Mouse (Mus musculus) ES-E14 (cell line): ENCODE measurements at regions not wholly inside any gene's neighbourhood (a gene's known extent, or its start where the extent isn't known, plus 50 kb on each side); places are given as distances from the start of the nearest gene placed in this dataset.

ENCODE experiments used
- DNase-seq: peaks from one replicate; pipeline ENCODE4 v3.0.0-alpha.2; 2013; ENCODE audit warnings: low read depth, low spot score
- H3K27ac ChIP-seq: 2 replicates; pipeline ENCODE4 v1.5.1; 2012; ENCODE audit warnings: low read depth, mild to moderate bottlenecking, low read length, moderate library complexity, mixed read lengths; ENCODE audit not compliant: poor library complexity, insufficient read depth, severe bottlenecking
- H3K36me3 ChIP-seq: 2 replicates; pipeline ENCODE4 v1.6.1; 2012; ENCODE audit warnings: mild to moderate bottlenecking, low read length, moderate library complexity, mixed read lengths; ENCODE audit not compliant: control insufficient read depth, poor library complexity, insufficient read depth, severe bottlenecking
- H3K4me1 ChIP-seq, 2 experiments: fragments of 150-350 bp in 1 of 2; sonication (generic) in 1 of 2; 2 replicates each; pipeline ENCODE4 v1.6.1; 2012; ENCODE audit warnings: low read length in 2 of 2, mild to moderate bottlenecking in 1 of 2, mixed read lengths in 1 of 2; ENCODE audit not compliant: control insufficient read depth in 2 of 2, insufficient read depth in 2 of 2, poor library complexity in 1 of 2
- H3K4me3 ChIP-seq, 2 experiments: fragments of 150-350 bp in 1 of 2; sonication (generic) in 1 of 2; 2 replicates each; pipeline ENCODE4 v1.5.1; 2012; ENCODE audit warnings: low read length in 2 of 2, low read depth in 1 of 2, mild to moderate bottlenecking in 1 of 2, mixed read lengths in 1 of 2; ENCODE audit not compliant: insufficient read depth in 1 of 2, poor library complexity in 1 of 2, severe bottlenecking in 1 of 2
- H3K9ac ChIP-seq: 2 replicates; pipeline ENCODE4 v1.6.1; 2012; ENCODE audit warnings: low read depth, mild to moderate bottlenecking, low read length, mixed read lengths; ENCODE audit not compliant: poor library complexity, insufficient read depth, severe bottlenecking
- H3K9me3 ChIP-seq: fragments of 150-350 bp; sonication (generic); 2 replicates; pipeline ENCODE4 v1.6.1; 2012; ENCODE audit warnings: low read depth, mild to moderate bottlenecking, low read length; ENCODE audit not compliant: control insufficient read depth, insufficient read depth
- CHD2 ChIP-seq: IDR thresholded peaks from 2 replicates; pipeline ENCODE4 v1.6.1; 2014; ENCODE audit warnings: mild to moderate bottlenecking, low read depth, low read length, inconsistent platforms
- HCFC1 ChIP-seq: IDR thresholded peaks from 2 replicates; pipeline ENCODE4 v1.6.1; 2012; ENCODE audit warnings: low read length, inconsistent platforms, borderline replicate concordance; ENCODE audit not compliant: insufficient read depth
- MAFK ChIP-seq: IDR thresholded peaks from 2 replicates; pipeline ENCODE4 v1.6.1; 2014; ENCODE audit warnings: mild to moderate bottlenecking, low read depth, low read length, inconsistent platforms; ENCODE audit not compliant: insufficient read depth
- ZC3H11A ChIP-seq: IDR thresholded peaks from 2 replicates; pipeline ENCODE4 v1.6.1; 2012; ENCODE audit warnings: low read depth, mild to moderate bottlenecking, inconsistent platforms, low read length, borderline replicate concordance
- ZNF384 ChIP-seq: IDR thresholded peaks from 2 replicates; pipeline ENCODE4 v1.6.1; 2012; ENCODE audit warnings: low read depth, low read length, inconsistent platforms
- in situ Hi-C, 2 experiments: fragments of 600-800 bp; cut with MboI; formaldehyde crosslinking; loops; one replicate each; pipeline ENCODE4 v1.15.1; 2025; ENCODE audit warnings: low sequenced_read_pairs in 2 of 2, inconsistent platforms in 1 of 2; ENCODE audit not compliant: unreplicated experiment in 2 of 2

DNA sequence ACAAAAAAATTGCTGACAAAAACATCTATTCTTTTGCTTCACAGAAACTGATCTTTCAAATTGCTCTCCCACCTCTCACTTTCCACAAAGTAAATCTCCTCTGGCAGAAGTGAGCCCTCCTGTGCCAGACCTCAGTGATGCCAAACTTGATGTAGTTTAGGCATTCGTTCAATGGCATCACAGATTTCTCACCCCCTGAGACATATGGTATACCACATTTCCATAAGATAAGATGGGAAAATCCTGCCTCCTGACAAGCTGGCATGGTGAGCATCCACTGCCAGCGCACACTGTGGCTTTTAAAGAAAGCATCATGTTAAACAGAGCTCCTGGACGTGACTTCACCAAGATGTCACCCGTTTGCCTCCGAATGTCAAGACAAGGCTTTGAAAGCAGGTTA, 2257.2 kb upstream of the Gm7489 start:
- H3K4me1 ChIP-seq, result no peaks in the 10 kb centered on the region
- H3K9ac ChIP-seq, result no peak overlapping the region
- TF ChIP-seq CHD2 (no peak), ZNF384 (no peak), HCFC1 (no peak), MAFK (no peak), ZC3H11A (no peak)
- no peak overlapping the region for H3K4me3 ChIP-seq
- in situ Hi-C loops, result no loop called here
- H3K27ac ChIP-seq, result no peak overlapping the region
- no peaks in the 10 kb centered on the region for H3K9me3 ChIP-seq
- no peak for DNase-seq
- no peaks in the 10 kb centered on the region for H3K36me3 ChIP-seq

DNA sequence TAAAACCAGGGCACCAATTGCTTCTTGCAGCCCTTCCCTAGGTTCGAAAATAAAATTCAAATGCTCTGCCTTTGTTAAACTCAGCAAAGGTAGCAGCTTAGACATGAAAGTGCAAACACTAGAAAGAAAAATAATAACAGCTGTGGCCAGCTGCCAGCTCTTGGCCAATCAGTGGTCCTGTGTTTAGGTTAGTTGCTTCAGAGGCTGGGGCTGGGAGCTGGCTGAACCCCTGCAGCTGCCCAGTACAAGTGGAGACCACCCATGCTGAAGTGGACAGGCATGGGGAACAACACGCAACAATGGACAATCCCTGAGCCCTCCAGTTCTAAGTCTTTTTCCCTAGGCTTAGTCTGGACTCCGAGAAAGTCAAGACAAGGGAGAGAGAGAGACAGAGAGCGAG, 2256.2 kb upstream of the Gm7489 start:
- DNase-seq, result no peak
- in situ Hi-C loops, result no loop called here
- Histone ChIP-seq H3K36me3 (no peaks in the 10 kb centered on the region), H3K9me3 (no peaks in the 10 kb centered on the region), H3K4me3 (no peak overlapping the region), H3K9ac (no peak overlapping the region), H3K27ac (no peak overlapping the region), H3K4me1 (no peaks in the 10 kb centered on the region)
- TF ChIP-seq ZNF384 (no peak), HCFC1 (no peak), ZC3H11A (no peak), MAFK (no peak), CHD2 (no peak)

DNA sequence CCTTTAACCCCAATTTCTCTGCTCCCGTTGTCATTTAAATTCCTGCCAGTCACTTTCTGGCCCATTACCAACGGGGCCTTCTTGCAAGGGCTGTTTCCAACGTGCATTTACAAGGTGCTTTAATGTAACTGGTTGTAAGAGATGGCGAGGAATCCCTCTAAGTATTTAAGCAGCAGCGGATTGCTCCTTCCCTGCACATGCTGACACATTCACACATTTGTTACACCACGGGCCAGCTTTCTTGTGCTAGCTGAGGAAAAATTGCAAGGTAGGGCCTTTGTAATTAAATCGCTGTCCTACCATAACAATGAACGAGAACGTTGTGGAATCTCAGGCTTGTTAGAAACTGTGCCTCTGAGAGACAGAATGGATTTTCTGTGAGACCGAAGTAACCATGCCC, 2252.8 kb upstream of the Gm7489 start:
- TF ChIP-seq ZC3H11A, result no peak
- TF ChIP-seq CHD2, result no peak
- TF ChIP-seq HCFC1, result no peak
- no peak for TF ChIP-seq MAFK
- TF ChIP-seq ZNF384, result no peak
- no peak overlapping the region for H3K9ac ChIP-seq
- in situ Hi-C loops, result no loop called here
- H3K4me1 ChIP-seq, result no peaks in the 10 kb centered on the region
- DNase-seq, result no peak
- no peaks in the 10 kb centered on the region for H3K9me3 ChIP-seq
- H3K36me3 ChIP-seq, result no peaks in the 10 kb centered on the region
- H3K4me3 ChIP-seq, result no peak overlapping the region
- no peak overlapping the region for H3K27ac ChIP-seq

DNA sequence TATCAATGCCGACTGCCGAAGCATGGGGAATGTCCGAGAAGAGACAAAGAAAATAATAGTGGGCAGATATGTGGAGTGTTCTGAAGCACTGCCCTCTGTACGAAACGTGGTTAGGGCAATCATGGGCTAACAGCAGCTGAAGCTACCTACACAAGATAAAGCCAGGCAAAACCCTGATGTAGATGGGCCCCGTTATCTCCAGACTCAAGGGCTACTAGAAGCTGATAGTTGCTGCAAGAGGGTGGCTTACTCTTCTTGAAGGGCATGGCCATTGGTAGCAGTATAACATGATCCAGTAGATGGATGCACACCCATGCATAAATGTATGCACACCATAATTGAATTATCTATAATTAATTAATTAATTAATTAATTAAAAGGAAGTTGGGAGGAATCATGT, 2251.6 kb upstream of the Gm7489 start:
- DNase-seq, result no peak
- Histone ChIP-seq H3K9ac (no peak overlapping the region), H3K27ac (no peak overlapping the region), H3K36me3 (no peaks in the 10 kb centered on the region), H3K9me3 (no peaks in the 10 kb centered on the region), H3K4me3 (no peak overlapping the region), H3K4me1 (no peaks in the 10 kb centered on the region)
- in situ Hi-C loops, result no loop called here
- TF ChIP-seq ZNF384, result no peak
- TF ChIP-seq HCFC1, result no peak
- no peak for TF ChIP-seq MAFK
- TF ChIP-seq CHD2, result no peak
- no peak for TF ChIP-seq ZC3H11A

DNA sequence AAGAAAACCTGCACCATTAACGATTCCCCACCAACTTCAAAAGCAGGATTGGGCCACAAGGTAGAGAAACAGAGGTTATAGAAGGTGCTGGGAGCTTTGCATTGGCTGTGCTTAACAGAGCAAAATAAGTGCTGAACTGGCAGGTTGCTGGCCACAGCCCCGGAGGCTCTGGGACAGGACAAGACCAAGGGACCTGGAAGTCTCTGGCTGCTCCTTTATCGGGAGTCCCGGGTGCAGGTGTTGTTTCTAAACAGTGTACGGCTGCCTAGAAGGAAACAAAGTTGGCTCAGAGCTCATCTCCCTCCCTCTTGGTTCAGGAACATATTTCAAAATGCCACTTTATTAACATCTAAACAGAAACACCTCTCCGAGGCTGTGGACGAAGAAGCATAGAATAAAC, 2250.0 kb upstream of the Gm7489 start:
- Histone ChIP-seq H3K4me3 (no peak overlapping the region), H3K36me3 (no peaks in the 10 kb centered on the region), H3K27ac (no peak overlapping the region), H3K9ac (no peak overlapping the region), H3K4me1 (no peaks in the 10 kb centered on the region), H3K9me3 (no peaks in the 10 kb centered on the region)
- in situ Hi-C loops, result no loop called here
- no peak for DNase-seq
- TF ChIP-seq HCFC1, result no peak
- TF ChIP-seq ZNF384, result no peak
- no peak for TF ChIP-seq ZC3H11A
- no peak for TF ChIP-seq MAFK
- no peak for TF ChIP-seq CHD2
